Mouse (Mus musculus): Measurements from ENCODE around the gene Myo16.
A peak's percentile ranks its signal among the peaks of the same experiment; 100 is the strongest.

Myo16 gene

GRCm38 (mm10) chr8:10625262-10625661, 471.6 kb downstream of the Myo16 start:
- no peak for DNase-seq (ENCODE audit: low spot score in 2 of 2)

- DNase-seq (ENCODE audit: low spot score in 2 of 2): no peak
Measured at GRCm38 (mm10) chr8:10628725-10629124, 475.0 kb downstream of the Myo16 start.

DNA sequence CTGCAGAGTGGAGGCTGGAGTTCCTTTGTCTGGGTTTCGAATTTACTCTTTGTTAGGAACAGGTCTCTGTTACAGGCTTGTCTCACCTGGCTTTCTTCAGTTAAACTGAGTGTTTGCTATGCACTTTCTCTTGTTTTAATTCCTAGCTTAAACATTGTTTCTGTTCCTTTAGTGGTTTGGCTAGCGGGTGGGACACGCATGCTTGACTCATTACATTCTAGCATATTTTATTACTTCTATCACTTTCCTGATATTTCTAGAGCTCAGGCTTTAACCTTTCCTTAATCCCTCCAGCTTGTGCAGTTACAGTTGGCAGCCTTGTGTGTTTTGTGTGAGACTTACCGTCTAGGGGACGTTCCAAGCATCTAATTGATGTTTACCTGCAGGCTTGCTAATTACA, 476.2 kb downstream of the Myo16 start:
- DNase-seq (ENCODE audit: low spot score in 2 of 2): no peak

- DNase-seq (ENCODE audit: low spot score in 2 of 2): no peak
Measured at GRCm38 (mm10) chr8:10631006-10631405, 477.3 kb downstream of the Myo16 start.

DNA sequence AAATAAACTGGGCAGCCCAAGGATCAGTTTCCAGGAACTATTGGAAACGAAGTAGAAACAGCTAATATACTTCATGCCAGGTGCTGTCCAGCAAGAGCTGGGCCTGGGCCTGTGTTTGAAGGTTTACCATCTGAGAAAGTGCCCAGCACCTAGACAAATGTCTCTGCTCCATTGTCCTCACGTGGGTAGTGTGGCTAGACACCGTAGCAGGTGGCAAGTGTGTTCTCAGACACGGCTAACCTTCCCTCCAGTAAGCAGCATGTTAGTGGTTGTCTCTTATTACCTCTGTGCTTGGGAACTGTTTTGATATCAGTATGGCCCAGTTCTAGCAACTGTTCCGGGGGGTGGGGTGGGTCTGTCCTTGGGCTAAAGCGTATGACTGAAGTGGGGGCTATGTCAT, 478.9 kb downstream of the Myo16 start:
- no peak for DNase-seq (ENCODE audit: low spot score in 2 of 2)

GRCm38 (mm10) chr8:10633360-10634140, 479.8 kb downstream of the Myo16 start:
- no peak for DNase-seq (ENCODE audit: low spot score in 2 of 2)

GRCm38 (mm10) chr8:10634421-10634820, 480.7 kb downstream of the Myo16 start:
- DNase-seq (ENCODE audit: low spot score in 2 of 2): no peak

DNA sequence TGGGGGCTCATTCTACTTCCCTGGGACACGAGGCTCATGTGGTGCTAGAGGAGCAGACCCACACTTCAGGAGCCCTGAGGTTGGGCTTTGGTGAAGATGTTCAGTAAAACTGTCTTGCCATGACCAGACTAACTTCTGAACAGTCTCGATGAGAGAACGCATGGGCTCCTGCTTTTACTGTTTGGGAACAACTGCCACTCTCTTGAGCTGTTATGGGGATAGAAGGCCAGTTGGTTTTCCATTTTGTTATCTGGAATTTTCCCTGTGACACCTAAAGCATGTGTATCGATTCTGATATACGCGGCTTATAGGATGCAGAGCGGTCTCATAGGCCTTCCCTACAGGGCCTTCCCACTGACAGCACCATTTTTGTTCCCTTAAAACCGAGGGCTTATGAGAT, 485.2 kb downstream of the Myo16 start:
- no peak for DNase-seq (ENCODE audit: low spot score in 2 of 2)

GRCm38 (mm10) chr8:10640176-10640810, 486.6 kb downstream of the Myo16 start:
- DNase-seq (ENCODE audit: low spot score in 2 of 2): no peak

GRCm38 (mm10) chr8:10640859-10641258, 487.1 kb downstream of the Myo16 start:
- DNase-seq (ENCODE audit: low spot score in 2 of 2): no peak

- no peak for DNase-seq (ENCODE audit: low spot score in 2 of 2)
Measured at GRCm38 (mm10) chr8:10641343-10641742, 487.6 kb downstream of the Myo16 start.

GRCm38 (mm10) chr8:10643244-10643643, 489.5 kb downstream of the Myo16 start:
- DNase-seq (ENCODE audit: low spot score in 2 of 2): peak in 1 of 2 experiments; percentile 43

- DNase-seq (ENCODE audit: low spot score in 2 of 2): no peak
Measured at GRCm38 (mm10) chr8:10644481-10644880, 490.8 kb downstream of the Myo16 start.

DNA sequence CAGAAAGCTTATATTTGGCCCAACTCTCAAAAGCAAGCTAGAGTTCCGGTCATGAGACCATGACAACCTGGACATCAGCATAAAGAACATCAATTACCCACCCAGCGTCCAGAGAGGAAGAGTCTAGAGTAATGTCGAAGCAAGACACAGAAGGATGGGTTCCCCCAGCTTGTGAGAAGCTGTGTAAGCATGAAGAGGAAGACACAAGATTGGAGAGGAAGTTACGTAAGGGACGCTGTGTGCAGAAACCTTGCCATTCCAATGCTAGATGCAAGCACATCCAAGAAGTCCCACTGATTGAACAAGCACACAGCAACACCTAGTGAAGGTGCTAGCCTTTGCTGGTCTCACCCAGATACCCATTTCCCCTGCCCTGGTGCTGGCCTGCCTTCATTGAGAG, 492.0 kb downstream of the Myo16 start:
- no peak for DNase-seq (ENCODE audit: low spot score in 2 of 2)

DNA sequence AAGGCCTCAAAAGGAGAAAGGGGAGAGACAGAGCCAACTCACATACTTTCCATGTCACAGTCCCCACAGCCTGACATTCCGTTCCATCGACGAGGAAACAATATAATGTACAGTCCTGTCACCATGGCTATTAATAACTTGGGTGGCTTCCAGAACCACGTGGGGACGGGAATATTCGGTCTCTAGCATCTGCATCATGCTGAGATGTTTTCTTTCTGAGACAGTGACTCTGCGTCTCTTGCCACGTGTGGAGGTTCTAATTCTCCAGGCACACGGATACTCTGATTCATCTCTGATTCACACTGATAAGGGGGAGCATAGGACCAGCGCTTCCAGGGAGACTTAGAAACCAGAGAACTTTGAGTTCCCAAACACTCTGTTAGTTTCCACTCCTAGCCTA, 492.8 kb downstream of the Myo16 start:
- no peak for DNase-seq (ENCODE audit: low spot score in 2 of 2)

DNA sequence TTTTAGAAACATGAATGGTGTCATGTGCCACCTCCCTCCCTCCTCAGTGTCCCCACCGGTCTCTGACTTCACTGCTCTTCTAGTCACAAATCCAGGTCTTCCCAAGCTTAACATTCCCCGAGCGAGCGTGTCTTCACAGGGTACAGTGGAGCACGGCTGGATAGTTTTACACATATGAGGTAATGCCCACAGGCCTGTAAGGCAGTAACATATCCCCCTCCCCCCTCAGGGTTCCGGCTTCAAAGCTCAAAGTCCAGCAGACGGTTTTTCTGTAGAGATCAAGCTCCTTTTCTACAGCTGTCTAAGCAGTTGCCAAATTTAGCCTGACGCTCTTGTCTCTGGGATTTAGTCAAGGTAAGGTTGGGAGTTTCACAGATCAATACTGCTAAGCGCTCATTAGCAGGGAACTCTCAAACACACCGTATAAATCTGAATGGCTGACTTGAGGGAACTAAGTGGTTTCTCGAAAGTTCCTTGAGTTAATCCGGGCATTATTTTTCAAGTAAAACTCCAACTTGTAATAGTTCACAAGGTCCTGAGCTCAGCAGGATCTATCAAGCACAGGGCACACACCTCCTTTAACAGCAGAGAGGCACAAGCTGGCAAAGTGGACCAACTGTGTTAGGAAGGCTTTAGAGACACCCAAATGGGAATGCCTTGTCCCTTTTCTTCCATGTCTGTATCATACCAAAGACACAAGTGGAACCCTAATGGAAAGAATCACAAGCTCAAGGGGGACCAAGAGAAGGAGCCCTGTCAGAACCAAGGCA, 498.0 kb downstream of the Myo16 start:
- DNase-seq (ENCODE audit: low spot score in 2 of 2): no peak

DNA sequence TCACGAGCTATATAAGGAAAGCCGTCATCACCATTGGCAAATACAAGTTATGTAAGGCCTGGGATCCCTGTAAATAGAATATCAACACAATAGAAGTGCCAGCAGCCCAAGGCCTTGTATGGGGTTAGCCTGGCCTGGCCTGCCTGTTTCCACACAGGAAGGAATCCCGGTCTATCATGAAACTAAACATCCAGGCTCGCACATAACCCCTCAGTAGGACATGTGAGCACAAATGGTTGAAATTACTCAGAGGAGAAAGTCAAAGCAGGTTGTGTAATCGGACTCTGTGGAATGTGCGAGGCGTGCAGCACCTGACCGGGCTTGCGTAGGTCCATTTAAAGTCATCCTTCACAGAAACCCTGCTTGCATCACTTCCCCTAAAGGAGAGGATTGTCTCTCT, 499.6 kb downstream of the Myo16 start:
- DNase-seq (ENCODE audit: low spot score in 2 of 2): peak; percentile 71 to 73

DNA sequence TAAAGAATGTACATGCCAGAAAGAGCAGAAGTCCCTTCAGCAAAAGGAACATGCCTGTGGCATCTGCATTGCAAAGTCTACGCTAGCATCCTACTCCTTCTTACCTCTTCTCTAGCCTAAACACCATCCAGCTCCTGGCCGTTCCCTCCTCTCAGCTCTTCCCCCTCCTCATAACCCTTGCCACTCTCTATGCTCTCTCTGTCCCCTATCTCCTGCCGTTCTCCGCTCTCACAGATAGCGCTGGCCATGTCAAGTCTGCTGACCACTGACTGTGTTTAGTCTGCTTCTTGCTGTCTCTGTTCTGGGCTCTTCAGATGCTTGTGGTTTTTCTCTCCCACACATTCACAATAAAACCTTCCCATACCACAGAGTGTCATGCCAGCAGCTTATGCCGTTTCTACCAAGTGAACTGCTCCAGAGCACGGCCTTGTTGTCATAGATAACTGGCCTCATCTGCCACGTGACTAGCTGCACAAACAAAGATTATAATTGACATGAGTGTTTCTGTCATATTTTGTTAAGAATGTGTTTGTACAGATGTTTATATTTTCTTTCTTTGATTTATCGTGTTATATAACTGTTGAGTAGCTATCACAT, 501.3 kb downstream of the Myo16 start:
- no peak for DNase-seq (ENCODE audit: low spot score in 2 of 2)

DNA sequence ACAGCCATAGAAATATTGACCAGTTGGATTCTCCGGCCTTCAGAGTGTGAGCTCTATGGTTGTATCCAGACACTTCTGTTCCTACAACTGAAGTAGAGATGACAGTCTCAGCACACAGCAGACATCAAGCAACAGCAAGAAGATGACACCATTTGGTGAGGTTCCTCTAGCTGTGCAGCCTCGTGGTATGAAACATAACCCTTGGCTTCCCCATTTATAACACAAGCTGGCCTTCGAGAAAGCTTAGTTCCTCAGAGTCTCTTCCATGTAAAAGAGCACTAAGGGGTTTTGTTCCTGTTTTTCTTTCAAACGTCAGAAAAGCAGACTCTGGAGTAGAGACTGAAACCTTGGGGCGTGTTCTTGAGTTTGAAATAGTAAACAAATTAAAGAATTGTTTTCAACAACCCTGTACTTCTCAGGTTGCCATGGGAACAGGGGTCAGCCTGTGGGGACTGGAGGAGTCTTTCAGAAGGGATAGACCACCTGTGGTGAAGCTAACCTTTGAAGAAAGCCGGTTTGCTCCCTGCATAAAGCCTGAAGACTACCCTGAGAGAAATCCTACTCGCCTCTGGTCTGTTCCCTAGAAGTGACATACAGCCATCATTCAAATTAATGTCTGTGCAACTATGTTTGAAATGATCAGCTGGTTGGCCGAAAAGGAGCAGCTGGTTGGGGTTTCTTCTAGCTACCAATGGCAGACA, 510.2 kb downstream of the Myo16 start:
- peak in 1 of 2 experiments; percentile 22 for DNase-seq (ENCODE audit: low spot score in 2 of 2)

GRCm38 (mm10) chr8:10664861-10665543, 511.3 kb downstream of the Myo16 start:
- no peak for DNase-seq (ENCODE audit: low spot score in 2 of 2)

DNA sequence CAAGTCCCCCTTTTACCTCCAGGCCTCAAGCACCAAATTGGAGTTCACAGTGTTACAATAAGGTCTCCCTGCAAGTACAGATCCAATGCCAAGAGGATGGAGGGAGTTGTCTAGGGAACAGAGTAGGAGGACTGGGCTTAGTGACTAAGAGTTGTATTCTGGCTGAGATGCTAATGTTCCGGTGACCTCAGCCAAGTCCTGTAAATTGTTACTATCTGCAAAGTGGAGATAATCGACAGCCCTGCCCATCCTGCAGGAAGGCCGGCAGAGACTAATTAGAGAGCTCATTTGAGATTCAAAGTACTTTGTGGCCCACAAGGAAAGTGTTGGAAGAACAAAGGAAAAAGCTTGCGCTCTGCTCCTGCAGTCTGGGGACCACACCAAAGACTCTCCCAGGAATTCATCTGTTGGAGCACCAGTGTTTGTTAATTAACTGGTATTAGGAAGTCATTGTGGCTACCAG, 512.1 kb downstream of the Myo16 start:
- DNase-seq (ENCODE audit: low spot score in 2 of 2): no peak
